Mouse (Mus musculus): Measurements from ENCODE around the gene Hoxd9. TPM values are rescaled to one million over a fixed set of nuclear protein-coding genes. Genes with fewer than 3 reads are reported as not detected.

The Hoxd9 gene
- total and polyA plus RNA-seq, 3 experiments: not detected

DNA sequence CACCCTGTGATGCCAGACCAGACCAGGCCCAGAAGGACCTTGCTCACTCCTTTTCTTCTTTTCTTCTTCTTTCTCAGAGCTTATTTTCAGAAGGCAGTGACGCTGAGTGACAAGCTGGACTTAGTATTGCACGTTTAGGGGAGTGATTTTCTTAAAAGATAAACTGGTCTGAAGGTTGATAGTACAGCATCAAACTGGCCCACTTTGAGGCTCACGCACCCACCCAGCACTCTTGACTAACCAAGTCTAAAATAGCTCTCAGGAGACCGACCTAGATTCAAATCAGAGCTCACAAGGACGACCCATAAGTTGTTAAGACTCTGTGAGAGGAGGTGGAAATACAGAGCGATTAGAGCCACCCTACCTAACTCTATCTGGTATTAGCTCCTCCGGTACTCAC lies 31.1 kb upstream of the Hoxd9 start:
- no peaks in the 10 kb centered on the region for H3K79me2 ChIP-seq (ENCODE audit: control insufficient read depth, insufficient read depth, low read length, poor library complexity)
- H3K4me1 ChIP-seq (ENCODE audit: control insufficient read depth in 1 of 2, insufficient read depth in 2 of 2, low read length in 2 of 2): no peaks in the 10 kb centered on the region
- no peak for DNase-seq (ENCODE audit: low read depth, low spot score)
- no peaks in the 10 kb centered on the region for H3K9me3 ChIP-seq (replicated peaks; ENCODE audit: insufficient read depth, low read length)
- no peaks in the 10 kb centered on the region for H3K36me3 ChIP-seq (ENCODE audit: control insufficient read depth in 1 of 2, insufficient read depth in 2 of 2, low read length in 2 of 2)
- H3K27me3 ChIP-seq (ENCODE audit: control insufficient read depth in 1 of 2, insufficient read depth in 2 of 2, low read length in 2 of 2): no peaks in the 10 kb centered on the region
- H3K27ac ChIP-seq (ENCODE audit: control insufficient read depth, low read depth, low read length): no peak overlapping the region
- no peak overlapping the region for H3K9ac ChIP-seq (ENCODE audit: control insufficient read depth, low read depth, low read length, poor library complexity, severe bottlenecking)
- no peak overlapping the region for H3K4me3 ChIP-seq (ENCODE audit: control insufficient read depth in 1 of 2, insufficient read depth in 1 of 2, low read depth in 2 of 2, low read length in 2 of 2)
- TF ChIP-seq CHD2 (IDR thresholded peaks at IDR 0.05; ENCODE audit: low read length) (no peak), ZMIZ1 (IDR thresholded peaks at IDR 0.05; ENCODE audit: low read depth, low read length) (no peak), CTCF (IDR thresholded peaks at IDR 0.05 in 2 of 3, conservative IDR thresholded peaks at IDR 0.05 in 1 of 3; ENCODE audit: control insufficient read depth in 1 of 3, insufficient read depth in 1 of 3, low read depth in 2 of 3, low read length in 3 of 3, poor library complexity in 1 of 3, severe bottlenecking in 1 of 3) (no peak), POLR2AphosphoS2 (IDR thresholded peaks at IDR 0.05; ENCODE audit: low read length) (no peak), KAT2A (conservative IDR thresholded peaks at IDR 0.05; ENCODE audit: low read depth, low read length) (no peak), CHD1 (IDR thresholded peaks at IDR 0.05; ENCODE audit: low read depth, low read length) (no peak), SIN3A (IDR thresholded peaks at IDR 0.05; ENCODE audit: low read length) (no peak), ZKSCAN1 (IDR thresholded peaks at IDR 0.05; ENCODE audit: low read depth, low read length) (no peak)

DNA sequence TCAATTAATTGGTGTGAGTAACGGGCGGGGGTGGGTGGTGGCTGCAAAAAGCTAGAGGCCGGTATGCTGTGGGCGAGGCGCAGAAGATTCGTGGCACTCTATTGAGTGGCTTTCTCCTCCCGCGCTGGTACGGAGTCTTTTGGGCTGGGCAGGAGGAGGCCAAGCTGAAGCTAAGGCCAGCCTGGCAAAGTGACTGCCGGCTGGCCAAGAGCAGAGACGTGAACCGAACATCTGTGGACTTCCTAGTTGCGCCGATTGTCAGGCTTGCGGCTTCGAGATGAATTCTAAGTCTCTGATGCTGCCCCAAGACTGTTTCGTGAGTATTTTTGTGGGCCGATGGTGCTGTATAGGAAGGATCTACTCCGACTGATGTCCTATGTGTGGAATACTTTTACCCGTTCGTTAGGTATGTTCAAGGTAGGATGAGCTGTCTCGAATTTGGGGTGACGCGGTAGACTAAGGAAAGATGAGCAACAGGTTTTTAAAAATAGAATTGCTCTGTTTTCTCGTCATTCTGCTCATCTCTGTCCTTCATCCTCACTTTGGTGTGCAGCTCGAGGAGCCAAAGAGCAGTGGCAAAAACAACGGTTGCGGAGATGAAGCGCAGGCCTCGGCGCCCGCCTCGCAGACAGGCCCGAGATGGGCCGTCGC lies 30.2 kb upstream of the Hoxd9 start:
- Histone ChIP-seq H3K9ac (ENCODE audit: control insufficient read depth, low read depth, low read length, poor library complexity, severe bottlenecking) (no peak overlapping the region), H3K4me1 (ENCODE audit: control insufficient read depth in 1 of 2, insufficient read depth in 2 of 2, low read length in 2 of 2) (no peaks in the 10 kb centered on the region), H3K27me3 (ENCODE audit: control insufficient read depth in 1 of 2, insufficient read depth in 2 of 2, low read length in 2 of 2) (no peaks in the 10 kb centered on the region), H3K4me3 (ENCODE audit: control insufficient read depth in 1 of 2, insufficient read depth in 1 of 2, low read depth in 2 of 2, low read length in 2 of 2) (no peak overlapping the region), H3K36me3 (ENCODE audit: control insufficient read depth in 1 of 2, insufficient read depth in 2 of 2, low read length in 2 of 2) (no peaks in the 10 kb centered on the region), H3K79me2 (ENCODE audit: control insufficient read depth, insufficient read depth, low read length, poor library complexity) (no peaks in the 10 kb centered on the region), H3K27ac (ENCODE audit: control insufficient read depth, low read depth, low read length) (no peak overlapping the region), H3K9me3 (replicated peaks; ENCODE audit: insufficient read depth, low read length) (no peaks in the 10 kb centered on the region)
- no peak for DNase-seq (ENCODE audit: low read depth, low spot score)
- TF ChIP-seq ZMIZ1 (IDR thresholded peaks at IDR 0.05; ENCODE audit: low read depth, low read length) (no peak), MEF2A (IDR thresholded peaks at IDR 0.05; ENCODE audit: extremely low read depth, insufficient replicate concordance, low read depth, low read length, poor library complexity, severe bottlenecking) (no peak), POLR2AphosphoS5 (IDR thresholded peaks at IDR 0.05; ENCODE audit: borderline replicate concordance, low read depth, low read length) (no peak), MYB (IDR thresholded peaks at IDR 0.05; ENCODE audit: low read depth, low read length) (no peak), GATA1 (IDR thresholded peaks at IDR 0.05; ENCODE audit: low read depth, low read length) (no peak), POLR2A (IDR thresholded peaks at IDR 0.05; ENCODE audit: control insufficient read depth in 1 of 2, insufficient read depth in 1 of 2, low read depth in 1 of 2, low read length in 2 of 2, poor library complexity in 1 of 2) (no peak), UBTF (IDR thresholded peaks at IDR 0.05; ENCODE audit: borderline replicate concordance, insufficient read depth, low read depth, low read length) (no peak), ZNF384 (IDR thresholded peaks at IDR 0.05; ENCODE audit: low read depth, low read length) (no peak), MYC (IDR thresholded peaks at IDR 0.05; ENCODE audit: low read depth, low read length) (no peak), MXI1 (IDR thresholded peaks at IDR 0.05; ENCODE audit: low read depth, low read length) (no peak), POLR2AphosphoS2 (IDR thresholded peaks at IDR 0.05; ENCODE audit: low read length) (no peak)
